Mouse (Mus musculus): ENCODE results near the gene Egr4.

The Egr4 gene

GRCm38 (mm10) chr6:85469660-85470430 lies 43.5 kb downstream of the Egr4 start:
- in situ Hi-C loops (cut with MboI; ENCODE audit: low pct_unique_long_range_greater_than_20kb in 1 of 2, low sequenced_read_pairs in 2 of 2, unreplicated experiment in 1 of 2): no loop called here

GRCm38 (mm10) chr6:85465381-85465780 lies 48.0 kb downstream of the Egr4 start:
- in situ Hi-C loops (cut with MboI; ENCODE audit: low pct_unique_long_range_greater_than_20kb in 1 of 2, low sequenced_read_pairs in 2 of 2, unreplicated experiment in 1 of 2): no loop called here

All from mouse embryonic stem cell (cell line).